In genomic region chr15:86277428-86277827, GRCm38 (mm10) we compare ENCODE assay signal across 10 mouse cellular contexts.
DNase-seq lines count a peak whose midpoint lies in the region; ATAC-seq and TF ChIP-seq lines count a peak whose summit lies in the region.
"Had no signal": no experiment of that assay in that cellular context is flagged by ENCODE, and none has a peak within 500 bp of the region (broad histone marks: within the 10 kb centered on the region; RNA-seq: fewer than 3 reads in every experiment).

No protein-coding gene starts in this region.

- TF ChIP-seq POLR2A in brain, embryonic 14.5 days (IDR thresholded peaks at IDR 0.05; ENCODE audit: borderline replicate concordance, extremely low read depth, insufficient read depth, insufficient read length, poor library complexity, severe bottlenecking): no peak
- TF ChIP-seq POLR2A in cerebellum, adult 2 months (IDR thresholded peaks at IDR 0.05; ENCODE audit: borderline replicate concordance, insufficient read depth, low read length): no peak

- peak; percentile 66 for ATAC-seq in midbrain, embryonic 11.5 days (ENCODE audit: low FRiP score)
- ATAC-seq in inflammation-experienced regulatory T-cells, adult 6 months: no peak

- intact Hi-C loops in left cerebral cortex, adult 2 months (cut with DNase I): loop anchor here (2.0 kb wide), 2 partner anchors 19 to 87 kb away; no protein-coding TSS in a partner anchor
- intact Hi-C loops in gastrocnemius, adult 2 months (cut with DNase I): no loop called here

- H3K4me2 ChIP-seq in midbrain, embryonic 11.5 days: peak overlapping the region; percentile 25; the same call in 1 of the 2 replicates
- H3K4me2 ChIP-seq: embryonic facial prominence, embryonic 12.5 days had no signal

- no peak for TF ChIP-seq CTCF in brain, embryonic 14.5 days (IDR thresholded peaks at IDR 0.05; ENCODE audit: borderline replicate concordance, extremely low read depth, insufficient read depth, insufficient read length)
- no peak for TF ChIP-seq CTCF in left cerebral cortex, adult 2 months (IDR thresholded peaks at IDR 0.05)
- TF ChIP-seq CTCF in gastrocnemius, adult 2 months (IDR thresholded peaks at IDR 0.05): no peak
- no peak for TF ChIP-seq CTCF in cerebellum, adult 2 months (IDR thresholded peaks at IDR 0.05; ENCODE audit: borderline replicate concordance, insufficient read depth, low read depth, low read length)

- no peaks in the 10 kb centered on the region; the same call in 1 of the 2 replicates for H3K27me3 ChIP-seq in midbrain, embryonic 11.5 days (ENCODE audit: control insufficient read depth, insufficient read depth, low read length)
- no peaks in the 10 kb centered on the region for H3K27me3 ChIP-seq in cerebellum, adult 2 months (ENCODE audit: control insufficient read depth, insufficient read depth, low read length)
- H3K27me3 ChIP-seq: embryonic facial prominence, embryonic 12.5 days had no signal

- WGBS in midbrain, embryonic 11.5 days: 56% methylated on average over 15 of the region's 15 CpGs
- 69% methylated on average over 15 of the region's 15 CpGs for WGBS in cerebellum, adult 2 months

- peak; percentile 92 for DNase-seq in brain, embryonic 14.5 days (ENCODE audit: low read depth)
- peak; percentile 27 to 65 for DNase-seq in frontal cortex, adult 2 months (ENCODE audit: extremely low spot score in 1 of 2, low spot score in 1 of 2)
- peak; percentile 51 to 71 for DNase-seq in left cerebral cortex, adult 2 months (ENCODE audit: extremely low spot score in 1 of 2, low spot score in 2 of 2)
- no peak for DNase-seq in midbrain, embryonic 11.5 days (ENCODE audit: low spot score, missing footprints)
- no peak for DNase-seq in heart, adult 8-10 months (ENCODE audit: low spot score)
- no peak for DNase-seq in gastrocnemius, adult 2 months
- DNase-seq in cerebellum, adult 2 months: no peak

- H3K9ac ChIP-seq in midbrain, embryonic 11.5 days (ENCODE audit: low read length): 0 out of 2 replicates have a peak overlapping the region, but pooled peaks have one; percentile 12
- H3K9ac ChIP-seq: embryonic facial prominence, embryonic 12.5 days had no signal

- H3K4me1 ChIP-seq in midbrain, embryonic 11.5 days (ENCODE audit: control insufficient read depth, insufficient read depth, low read length): peaks cover 23% of the 10 kb centered on the region
- peaks cover 14% of the 10 kb centered on the region; the same call in 1 of the 2 replicates for H3K4me1 ChIP-seq in cerebellum, adult 2 months (ENCODE audit: control insufficient read depth, insufficient read depth, low read length)

- H3K9me3 ChIP-seq in midbrain, embryonic 11.5 days (ENCODE audit: control insufficient read depth, low read length): no peaks in the 10 kb centered on the region
- H3K9me3 ChIP-seq: embryonic facial prominence, embryonic 12.5 days; G1E had no signal

- peak overlapping the region; percentile 77 for H3K27ac ChIP-seq in left cerebral cortex, adult 2 months
- H3K27ac ChIP-seq in midbrain, embryonic 11.5 days (ENCODE audit: low read depth, low read length): no peak overlapping the region
- no peak overlapping the region for H3K27ac ChIP-seq in gastrocnemius, adult 2 months
- H3K27ac ChIP-seq in cerebellum, adult 2 months (ENCODE audit: insufficient read depth, low read length): no peak overlapping the region
- H3K27ac ChIP-seq: embryonic facial prominence, embryonic 12.5 days had no signal

- no peaks in the 10 kb centered on the region for H3K36me3 ChIP-seq in midbrain, embryonic 11.5 days (ENCODE audit: control insufficient read depth, insufficient read depth, low read length)
- H3K36me3 ChIP-seq: embryonic facial prominence, embryonic 12.5 days had no signal

- peak overlapping the region; percentile 17; the same call in 1 of the 2 replicates for H3K4me3 ChIP-seq in left cerebral cortex, adult 2 months
- no peak overlapping the region for H3K4me3 ChIP-seq in midbrain, embryonic 11.5 days (ENCODE audit: low read depth, low read length)
- no peak overlapping the region for H3K4me3 ChIP-seq in gastrocnemius, adult 2 months
- H3K4me3 ChIP-seq in cerebellum, adult 2 months (replicated peaks; ENCODE audit: insufficient read depth, low read depth, low read length): no peak overlapping the region
- H3K4me3 ChIP-seq: embryonic facial prominence, embryonic 12.5 days had no signal

Comparison
In these comparisons a context has a peak if more than half of its experiments do, and no peak if none do; other contexts are left out.
1. DNase-seq: peak in brain, embryonic 14.5 days (single experiment), frontal cortex, adult 2 months (2 of 2) and left cerebral cortex, adult 2 months (2 of 2); none in midbrain, embryonic 11.5 days (single experiment), heart, adult 8-10 months (single experiment), gastrocnemius, adult 2 months (single experiment) and cerebellum, adult 2 months (0 of 2).